In the genomic region with DNA sequence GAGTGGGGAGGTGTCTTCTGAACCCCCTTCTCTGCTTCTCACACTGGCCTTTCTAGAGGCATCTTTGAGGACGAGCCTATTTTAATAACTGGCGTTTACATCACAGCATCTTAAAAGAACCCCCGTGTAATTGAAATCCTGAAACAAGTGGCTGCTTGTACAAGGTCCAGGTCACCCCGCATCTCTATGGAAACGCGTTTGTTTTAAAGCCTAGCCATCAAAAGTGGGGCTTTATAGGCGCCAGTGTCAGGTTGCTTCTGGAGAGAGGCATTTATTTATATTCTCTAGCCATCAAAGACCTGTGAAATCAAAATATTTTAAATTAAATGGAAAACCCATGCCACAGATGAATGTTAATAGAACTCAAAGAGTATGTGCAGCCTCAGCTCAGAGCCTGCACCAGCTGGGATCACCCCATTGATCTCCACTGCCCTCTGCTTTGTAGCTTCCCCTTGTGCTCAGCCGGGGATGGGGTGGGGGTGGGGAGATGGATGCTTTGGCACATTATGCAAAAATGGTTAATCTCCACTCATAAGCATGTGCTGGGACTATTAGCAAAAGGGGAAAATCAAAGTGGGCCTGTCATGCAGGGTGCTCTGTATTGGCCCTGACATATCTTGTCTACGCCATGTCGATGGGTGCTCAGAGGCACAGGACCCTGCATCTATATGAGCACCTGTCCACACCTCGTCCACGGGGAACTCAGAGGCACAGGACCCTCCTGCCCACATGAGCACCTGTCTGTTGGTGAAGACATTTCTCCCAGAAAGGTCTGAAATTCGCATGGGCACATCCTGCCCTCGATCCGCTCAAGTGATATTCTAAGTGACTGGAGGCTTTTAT, we compare ENCODE assay signal across 15 mouse cellular contexts.
A peak's percentile ranks its signal among the peaks of the same experiment; 100 is the strongest.
DNase-seq lines count a peak whose midpoint lies in the region; ATAC-seq lines count a peak whose summit lies in the region.
"Had no signal": no experiment of that assay in that cellular context is flagged by ENCODE, and none has a peak within 500 bp of the region (broad histone marks: within the 10 kb centered on the region; RNA-seq: fewer than 3 reads in every experiment).

No protein-coding gene starts in this region.

- no peak overlapping the region for H3K9ac ChIP-seq in lung, embryonic 16.5 days (ENCODE audit: low read length)
- H3K9ac ChIP-seq in limb, embryonic 15.5 days = no peak overlapping the region
- H3K9ac ChIP-seq in neural tube, embryonic 14.5 days (replicated peaks; ENCODE audit: low read depth, low read length) = no peak overlapping the region
- H3K9ac ChIP-seq: embryonic facial prominence, embryonic 15.5 days had no signal

- no peak overlapping the region for H3K4me3 ChIP-seq in lung, embryonic 16.5 days (ENCODE audit: low read length)
- H3K4me3 ChIP-seq in hindbrain, embryonic 10.5 days = no peak overlapping the region
- H3K4me3 ChIP-seq in limb, embryonic 15.5 days = no peak overlapping the region
- no peak overlapping the region for H3K4me3 ChIP-seq in neural tube, embryonic 14.5 days (ENCODE audit: low read depth, low read length)
- H3K4me3 ChIP-seq: embryonic facial prominence, embryonic 15.5 days; left cerebral cortex, adult 2 months had no signal

- 43% methylated on average over 15 of the region's 15 CpGs for WGBS in lung, embryonic 16.5 days
- 54% methylated on average over 15 of the region's 15 CpGs for WGBS in hindbrain, embryonic 10.5 days
- WGBS in limb, embryonic 15.5 days = 50% methylated on average over 15 of the region's 15 CpGs
- WGBS in neural tube, embryonic 14.5 days = 36% methylated on average over 15 of the region's 15 CpGs

- no peaks in the 10 kb centered on the region for H3K36me3 ChIP-seq in lung, embryonic 16.5 days (ENCODE audit: control insufficient read depth, insufficient read depth, low read length)
- no peaks in the 10 kb centered on the region for H3K36me3 ChIP-seq in hindbrain, embryonic 10.5 days
- H3K36me3 ChIP-seq in limb, embryonic 15.5 days = no peaks in the 10 kb centered on the region; the same call in 1 of the 2 replicates
- no peaks in the 10 kb centered on the region for H3K36me3 ChIP-seq in neural tube, embryonic 14.5 days (ENCODE audit: control insufficient read depth, insufficient read depth, low read length)
- H3K36me3 ChIP-seq: embryonic facial prominence, embryonic 15.5 days had no signal

- H3K4me1 ChIP-seq in lung, embryonic 16.5 days (replicated peaks; ENCODE audit: control insufficient read depth, insufficient read depth, low read length) = peaks cover 29% of the 10 kb centered on the region
- peaks cover 50% of the 10 kb centered on the region for H3K4me1 ChIP-seq in hindbrain, embryonic 10.5 days (replicated peaks)
- peaks cover 20% of the 10 kb centered on the region for H3K4me1 ChIP-seq in limb, embryonic 15.5 days
- H3K4me1 ChIP-seq in neural tube, embryonic 14.5 days (ENCODE audit: control insufficient read depth, insufficient read depth, low read length) = peaks cover 12% of the 10 kb centered on the region; the same call in 1 of the 2 replicates

- intact Hi-C loops in left cerebral cortex, postnatal 14 days (cut with DNase I) = no loop called here

- no peaks in the 10 kb centered on the region for H3K9me3 ChIP-seq in lung, embryonic 16.5 days (ENCODE audit: control insufficient read depth, low read length)
- no peaks in the 10 kb centered on the region for H3K9me3 ChIP-seq in hindbrain, embryonic 10.5 days
- no peaks in the 10 kb centered on the region for H3K9me3 ChIP-seq in limb, embryonic 15.5 days
- no peaks in the 10 kb centered on the region for H3K9me3 ChIP-seq in neural tube, embryonic 14.5 days (ENCODE audit: control insufficient read depth, low read length)
- H3K9me3 ChIP-seq: embryonic facial prominence, embryonic 15.5 days had no signal

- peak overlapping the region; percentile 61 for H3K27ac ChIP-seq in lung, embryonic 16.5 days (ENCODE audit: low read length)
- H3K27ac ChIP-seq in hindbrain, embryonic 10.5 days = peak overlapping the region; percentile 76
- H3K27ac ChIP-seq in limb, embryonic 15.5 days = 0 out of 2 replicates have a peak overlapping the region, but pooled peaks have one; percentile 4
- H3K27ac ChIP-seq in neural tube, embryonic 14.5 days (ENCODE audit: low read depth, low read length) = no peak overlapping the region
- H3K27ac ChIP-seq: embryonic facial prominence, embryonic 15.5 days; left cerebral cortex, adult 2 months had no signal

- no peaks in the 10 kb centered on the region for H3K27me3 ChIP-seq in lung, embryonic 16.5 days (ENCODE audit: control insufficient read depth, insufficient read depth, low read depth, low read length)
- H3K27me3 ChIP-seq in hindbrain, embryonic 10.5 days (ENCODE audit: insufficient read depth, poor library complexity, severe bottlenecking) = no peaks in the 10 kb centered on the region
- no peaks in the 10 kb centered on the region for H3K27me3 ChIP-seq in limb, embryonic 15.5 days
- no peaks in the 10 kb centered on the region for H3K27me3 ChIP-seq in neural tube, embryonic 14.5 days (ENCODE audit: control insufficient read depth, insufficient read depth, low read length)
- H3K27me3 ChIP-seq: embryonic facial prominence, embryonic 15.5 days had no signal

- ATAC-seq in lung, embryonic 16.5 days (ENCODE audit: low read depth) = no peak
- 0 out of 2 replicates have a peak, but pooled peaks have one; percentile 19 for ATAC-seq in limb, embryonic 15.5 days (ENCODE audit: insufficient number of reproducible peaks, low FRiP score, low TSS enrichment, low read depth)
- ATAC-seq in neural tube, embryonic 14.5 days (ENCODE audit: low read depth) = peak; percentile 41; the same call in 1 of the 2 replicates

- no peak overlapping the region for H3K4me2 ChIP-seq in lung, embryonic 16.5 days (ENCODE audit: low read depth, low read length)
- H3K4me2 ChIP-seq in limb, embryonic 15.5 days = no peak overlapping the region
- H3K4me2 ChIP-seq in neural tube, embryonic 14.5 days (ENCODE audit: low read depth, low read length) = no peak overlapping the region
- H3K4me2 ChIP-seq: embryonic facial prominence, embryonic 15.5 days had no signal

- no peak for DNase-seq in lung, postnatal 10 days
- DNase-seq in hindbrain, embryonic 10.5 days (ENCODE audit: low spot score) = peak; percentile 16
- DNase-seq in B cell, adult 2 months = no peak
- DNase-seq in left cerebral cortex, postnatal 14 days (ENCODE audit: low spot score in 2 of 2) = no peak
- DNase-seq in adrenal gland, postnatal 25 days = no peak
- DNase-seq: cerebellum, adult 9-11 months; heart, postnatal 14 days; kidney, adult 18-20 months; right cerebral cortex, postnatal 4 days; thymus, postnatal 25 days had no signal
